Mouse (Mus musculus): ENCODE measurements around the gene Mc3r. TPM values are rescaled to one million over a fixed set of nuclear protein-coding genes. Genes with fewer than 3 reads are reported as not detected.
A peak's percentile ranks its signal among the peaks of the same experiment; 100 is the strongest.

The Mc3r gene
- polyA plus RNA-seq, 1 experiment from 2014 or later, result 0.64 TPM

DNA sequence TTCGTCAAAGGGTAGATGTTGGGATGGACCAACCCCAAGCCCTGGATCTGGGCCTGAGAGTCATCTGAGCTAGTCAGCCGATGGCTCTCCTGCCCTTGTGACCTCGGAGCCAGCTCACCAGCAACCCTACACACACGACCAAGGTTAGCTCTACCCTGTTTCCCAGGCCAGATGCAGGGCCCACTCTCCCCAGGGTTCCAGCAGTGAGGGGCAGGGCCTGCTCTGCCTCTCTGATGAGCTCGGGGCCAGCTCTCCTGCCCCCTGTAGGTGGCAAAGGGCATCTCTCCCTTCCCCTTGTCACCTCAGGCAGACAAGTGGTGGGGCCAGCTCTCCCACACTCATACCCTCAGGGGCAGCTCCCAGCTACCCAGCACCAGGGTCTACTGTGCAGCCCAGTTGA is 29.1 kb upstream of the Mc3r start:
- H3K27me3 ChIP-seq (ENCODE audit: control insufficient read depth, insufficient read depth, low read depth, low read length), result no peaks in the 10 kb centered on the region
- H3K27ac ChIP-seq (ENCODE audit: low read length), result no peak overlapping the region
- no peak overlapping the region for H3K4me2 ChIP-seq (ENCODE audit: low read length)
- 64% methylated on average over 5 of the region's 5 CpGs for WGBS
- no peaks in the 10 kb centered on the region for H3K4me1 ChIP-seq (ENCODE audit: control insufficient read depth, insufficient read depth, low read length)
- H3K36me3 ChIP-seq (ENCODE audit: control insufficient read depth, insufficient read depth, low read length), result no peaks in the 10 kb centered on the region
- no peak overlapping the region for H3K9ac ChIP-seq (ENCODE audit: low read depth, low read length)
- no peak for ATAC-seq
- H3K4me3 ChIP-seq (ENCODE audit: low read depth, low read length), result no peak overlapping the region
- H3K9me3 ChIP-seq (replicated peaks; ENCODE audit: control insufficient read depth, low read length, poor library complexity, severe bottlenecking), result no peaks in the 10 kb centered on the region

GRCm38 (mm10) chr2:172221656-172222393 is 26.5 kb upstream of the Mc3r start:
- no peak overlapping the region for H3K9ac ChIP-seq (ENCODE audit: low read depth, low read length)
- no peaks in the 10 kb centered on the region for H3K9me3 ChIP-seq (replicated peaks; ENCODE audit: control insufficient read depth, low read length, poor library complexity, severe bottlenecking)
- H3K36me3 ChIP-seq (ENCODE audit: control insufficient read depth, insufficient read depth, low read length), result no peaks in the 10 kb centered on the region
- no peak overlapping the region for H3K4me3 ChIP-seq (ENCODE audit: low read depth, low read length)
- no peak overlapping the region for H3K4me2 ChIP-seq (ENCODE audit: low read length)
- H3K27me3 ChIP-seq (ENCODE audit: control insufficient read depth, insufficient read depth, low read depth, low read length), result no peaks in the 10 kb centered on the region
- no peak overlapping the region for H3K27ac ChIP-seq (ENCODE audit: low read length)
- 9% methylated on average over 16 of the region's 16 CpGs for WGBS
- H3K4me1 ChIP-seq (ENCODE audit: control insufficient read depth, insufficient read depth, low read length), result no peaks in the 10 kb centered on the region
- no peak for ATAC-seq

GRCm38 (mm10) chr2:172222394-172222785 is 25.9 kb upstream of the Mc3r start:
- Histone ChIP-seq H3K4me1 (ENCODE audit: control insufficient read depth, insufficient read depth, low read length) (no peaks in the 10 kb centered on the region), H3K9me3 (replicated peaks; ENCODE audit: control insufficient read depth, low read length, poor library complexity, severe bottlenecking) (no peaks in the 10 kb centered on the region), H3K36me3 (ENCODE audit: control insufficient read depth, insufficient read depth, low read length) (no peaks in the 10 kb centered on the region), H3K4me2 (ENCODE audit: low read length) (no peak overlapping the region), H3K4me3 (ENCODE audit: low read depth, low read length) (no peak overlapping the region), H3K27ac (ENCODE audit: low read length) (no peak overlapping the region), H3K9ac (ENCODE audit: low read depth, low read length) (no peak overlapping the region), H3K27me3 (ENCODE audit: control insufficient read depth, insufficient read depth, low read depth, low read length) (no peaks in the 10 kb centered on the region)
- 5% methylated on average over 6 of the region's 6 CpGs for WGBS
- no peak for ATAC-seq

- H3K27ac ChIP-seq (ENCODE audit: low read length), result no peak overlapping the region
- WGBS, result 66% methylated on average over 7 of the region's 7 CpGs
Measured at GRCm38 (mm10) chr2:172222891-172223290, 25.4 kb upstream of the Mc3r start.

DNA sequence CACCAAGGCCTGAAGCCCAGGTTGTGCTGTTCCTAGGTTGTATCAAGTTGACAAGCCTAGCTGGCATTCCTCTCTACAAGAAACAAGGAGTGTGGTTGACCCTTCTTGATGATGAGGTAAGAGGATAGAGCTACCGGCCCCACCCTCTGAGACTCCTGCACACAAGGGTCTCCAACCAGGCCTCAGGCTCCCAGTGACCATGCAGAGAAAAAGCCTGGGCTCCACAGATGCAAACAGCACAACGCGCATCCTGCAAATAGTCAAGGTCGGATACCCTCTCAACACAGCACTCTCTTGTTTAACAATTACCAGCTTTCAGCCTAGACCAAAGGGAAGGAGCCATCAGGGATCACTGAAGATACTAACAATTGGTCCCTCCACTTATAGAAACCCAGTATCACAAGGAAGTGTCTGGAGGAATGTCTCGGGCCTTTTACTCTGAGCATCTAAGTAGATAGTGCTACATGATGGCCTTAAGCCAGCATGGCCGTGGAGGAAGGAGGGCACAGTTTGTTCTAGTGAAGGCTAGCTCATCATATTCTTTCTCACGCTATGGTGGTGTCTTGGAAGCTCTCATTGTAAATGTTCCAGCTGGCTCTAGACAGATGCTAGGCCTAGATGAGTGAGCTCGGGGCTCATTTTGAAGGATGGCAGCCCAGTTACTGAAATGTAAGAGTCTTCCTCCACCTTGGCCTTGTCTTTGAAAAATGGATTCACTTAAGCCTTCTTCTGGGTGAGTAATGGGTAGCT is 24.7 kb upstream of the Mc3r start:
- H3K27ac ChIP-seq (ENCODE audit: low read length), result no peak overlapping the region
- 90% methylated on average over 8 of the region's 8 CpGs for WGBS

More at GRCm38 (mm10) chr2:172222891-172223290, 25.4 kb upstream of the Mc3r start:
- Histone ChIP-seq H3K27me3 (ENCODE audit: control insufficient read depth, insufficient read depth, low read depth, low read length) (no peaks in the 10 kb centered on the region), H3K9ac (ENCODE audit: low read depth, low read length) (no peak overlapping the region), H3K9me3 (replicated peaks; ENCODE audit: control insufficient read depth, low read length, poor library complexity, severe bottlenecking) (no peaks in the 10 kb centered on the region), H3K4me1 (ENCODE audit: control insufficient read depth, insufficient read depth, low read length) (no peaks in the 10 kb centered on the region), H3K36me3 (ENCODE audit: control insufficient read depth, insufficient read depth, low read length) (no peaks in the 10 kb centered on the region), H3K4me3 (ENCODE audit: low read depth, low read length) (no peak overlapping the region), H3K4me2 (ENCODE audit: low read length) (no peak overlapping the region)
- ATAC-seq, result peak; percentile 25; the same call in 1 of the 2 replicates

GRCm38 (mm10) chr2:172226945-172227344 is 21.3 kb upstream of the Mc3r start:
- H3K9me3 ChIP-seq (replicated peaks; ENCODE audit: control insufficient read depth, low read length, poor library complexity, severe bottlenecking), result no peaks in the 10 kb centered on the region
- no peak overlapping the region for H3K9ac ChIP-seq (ENCODE audit: low read depth, low read length)
- no peaks in the 10 kb centered on the region for H3K27me3 ChIP-seq (ENCODE audit: control insufficient read depth, insufficient read depth, low read depth, low read length)
- no peak overlapping the region for H3K4me3 ChIP-seq (ENCODE audit: low read depth, low read length)
- no peak overlapping the region for H3K4me2 ChIP-seq (ENCODE audit: low read length)
- peak; percentile 80; the same call in 1 of the 2 replicates for ATAC-seq
- WGBS, result 27% methylated on average over 7 of the region's 7 CpGs
- H3K4me1 ChIP-seq (ENCODE audit: control insufficient read depth, insufficient read depth, low read length), result no peaks in the 10 kb centered on the region
- H3K36me3 ChIP-seq (ENCODE audit: control insufficient read depth, insufficient read depth, low read length), result no peaks in the 10 kb centered on the region
- H3K27ac ChIP-seq (ENCODE audit: low read length), result no peak overlapping the region

More for the DNA sequence above, 24.7 kb upstream of the Mc3r start:
- no peak overlapping the region for H3K4me2 ChIP-seq (ENCODE audit: low read length)
- no peak for ATAC-seq
- no peak overlapping the region for H3K9ac ChIP-seq (ENCODE audit: low read depth, low read length)
- no peaks in the 10 kb centered on the region for H3K27me3 ChIP-seq (ENCODE audit: control insufficient read depth, insufficient read depth, low read depth, low read length)
- H3K9me3 ChIP-seq (replicated peaks; ENCODE audit: control insufficient read depth, low read length, poor library complexity, severe bottlenecking), result no peaks in the 10 kb centered on the region
- H3K36me3 ChIP-seq (ENCODE audit: control insufficient read depth, insufficient read depth, low read length), result no peaks in the 10 kb centered on the region
- H3K4me3 ChIP-seq (ENCODE audit: low read depth, low read length), result no peak overlapping the region
- H3K4me1 ChIP-seq (ENCODE audit: control insufficient read depth, insufficient read depth, low read length), result no peaks in the 10 kb centered on the region

DNA sequence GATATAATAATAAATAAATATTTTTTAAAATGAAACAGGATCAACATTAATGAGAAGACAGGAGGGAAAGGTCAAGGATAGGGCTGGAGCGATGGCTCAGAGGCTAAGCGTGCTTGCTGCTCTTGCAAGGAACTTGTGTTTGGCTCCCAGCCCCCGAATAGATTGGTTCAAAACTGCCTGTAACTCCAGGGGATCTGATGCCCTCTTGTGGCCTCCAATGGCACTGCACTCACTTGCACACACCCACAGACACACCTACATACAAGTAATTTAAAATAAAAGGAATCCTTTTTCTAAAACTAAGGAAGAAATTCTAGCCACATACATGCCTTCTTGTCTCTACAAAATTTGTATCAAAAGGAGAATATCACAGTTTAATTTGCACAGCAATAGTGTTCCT is 20.5 kb upstream of the Mc3r start:
- H3K27me3 ChIP-seq (ENCODE audit: control insufficient read depth, insufficient read depth, low read depth, low read length), result no peaks in the 10 kb centered on the region
- no peak overlapping the region for H3K9ac ChIP-seq (ENCODE audit: low read depth, low read length)
- H3K36me3 ChIP-seq (ENCODE audit: control insufficient read depth, insufficient read depth, low read length), result no peaks in the 10 kb centered on the region
- ATAC-seq, result no peak
- H3K27ac ChIP-seq (ENCODE audit: low read length), result no peak overlapping the region
- no peak overlapping the region for H3K4me3 ChIP-seq (ENCODE audit: low read depth, low read length)
- no peaks in the 10 kb centered on the region for H3K9me3 ChIP-seq (replicated peaks; ENCODE audit: control insufficient read depth, low read length, poor library complexity, severe bottlenecking)
- H3K4me2 ChIP-seq (ENCODE audit: low read length), result no peak overlapping the region
- WGBS, result 91% methylated on average over 3 of the region's 3 CpGs
- H3K4me1 ChIP-seq (ENCODE audit: control insufficient read depth, insufficient read depth, low read length), result no peaks in the 10 kb centered on the region

DNA sequence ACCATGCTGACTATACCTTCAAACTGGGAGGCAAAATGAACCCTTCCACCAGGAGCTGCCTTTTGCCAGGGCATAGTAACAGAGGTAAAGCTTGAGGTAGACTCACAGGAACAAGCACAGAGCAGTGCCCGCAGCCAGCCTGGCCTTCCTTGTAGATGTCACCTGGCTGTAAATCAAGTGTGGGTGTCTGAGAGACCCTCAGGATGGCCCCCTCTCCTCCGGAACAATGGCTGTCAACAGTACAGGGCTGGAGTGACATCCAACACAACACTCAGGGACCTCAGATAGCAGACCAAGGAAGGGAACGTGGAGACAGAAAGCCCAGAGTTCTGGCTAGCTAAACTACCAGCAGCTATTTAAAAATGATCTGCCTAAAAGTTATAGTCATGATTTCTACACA is 19.1 kb upstream of the Mc3r start:
- Histone ChIP-seq H3K27me3 (ENCODE audit: control insufficient read depth, insufficient read depth, low read depth, low read length) (no peaks in the 10 kb centered on the region), H3K9me3 (replicated peaks; ENCODE audit: control insufficient read depth, low read length, poor library complexity, severe bottlenecking) (no peaks in the 10 kb centered on the region), H3K4me3 (ENCODE audit: low read depth, low read length) (no peak overlapping the region), H3K4me1 (ENCODE audit: control insufficient read depth, insufficient read depth, low read length) (no peaks in the 10 kb centered on the region), H3K9ac (ENCODE audit: low read depth, low read length) (no peak overlapping the region), H3K4me2 (ENCODE audit: low read length) (no peak overlapping the region), H3K27ac (ENCODE audit: low read length) (no peak overlapping the region), H3K36me3 (ENCODE audit: control insufficient read depth, insufficient read depth, low read length) (no peaks in the 10 kb centered on the region)
- no peak for ATAC-seq
- WGBS, result 39% methylated on average over 3 of the region's 3 CpGs

DNA sequence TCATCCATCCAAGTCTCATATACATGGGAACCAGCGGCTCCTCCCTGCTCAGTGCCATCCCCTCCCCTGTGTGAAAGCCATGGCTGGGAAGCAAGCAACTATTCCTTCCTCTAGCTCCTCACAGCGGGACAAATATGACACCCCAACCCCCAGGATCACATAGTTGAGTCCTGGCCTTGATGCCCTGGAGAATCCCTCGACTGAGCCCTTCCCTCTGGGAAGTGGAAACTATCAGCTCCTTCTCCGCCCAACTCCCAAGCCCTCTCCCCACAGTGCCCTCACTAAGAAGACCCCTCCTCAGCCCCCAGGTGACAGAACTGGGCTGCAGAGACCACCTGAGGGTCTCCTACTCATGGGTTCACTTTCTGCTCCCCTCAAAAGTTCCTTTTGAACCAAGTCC is 18.2 kb upstream of the Mc3r start:
- Histone ChIP-seq H3K27ac (ENCODE audit: low read length) (no peak overlapping the region), H3K27me3 (ENCODE audit: control insufficient read depth, insufficient read depth, low read depth, low read length) (no peaks in the 10 kb centered on the region), H3K36me3 (ENCODE audit: control insufficient read depth, insufficient read depth, low read length) (no peaks in the 10 kb centered on the region), H3K9ac (ENCODE audit: low read depth, low read length) (no peak overlapping the region), H3K4me3 (ENCODE audit: low read depth, low read length) (no peak overlapping the region), H3K9me3 (replicated peaks; ENCODE audit: control insufficient read depth, low read length, poor library complexity, severe bottlenecking) (no peaks in the 10 kb centered on the region), H3K4me1 (ENCODE audit: control insufficient read depth, insufficient read depth, low read length) (no peaks in the 10 kb centered on the region), H3K4me2 (ENCODE audit: low read length) (no peak overlapping the region)
- ATAC-seq, result no peak
- 73% methylated on average over 4 of the region's 4 CpGs for WGBS

Data from midbrain, embryonic 16.5 days (tissue).